Mouse (Mus musculus) thymus, adult 2 months (tissue): ENCODE measurements at regions not wholly inside any gene's neighbourhood (a gene's known extent, or its start where the extent isn't known, plus 50 kb on each side); places are given as distances from the start of the nearest gene placed in this dataset.

Source experiments
- DNase-seq: peaks from one replicate; pipeline ENCODE4 v3.0.0; 2021
- H3K27ac ChIP-seq: fragments of 200-500 bp; 2 replicates; pipeline ENCODE4 v1.5.1; 2012; ENCODE audit warnings: low read length, control low read depth; ENCODE audit not compliant: control insufficient read depth, insufficient read depth
- H3K27me3 ChIP-seq: fragments of 200-500 bp; 2 replicates; pipeline ENCODE4 v1.6.1; 2012; ENCODE audit warnings: mild to moderate bottlenecking, low read length, moderate library complexity, mixed read lengths; ENCODE audit not compliant: control insufficient read depth, insufficient read depth
- H3K36me3 ChIP-seq: fragments of 200-500 bp; 2 replicates; pipeline ENCODE4 v1.6.1; 2012; ENCODE audit warnings: mild to moderate bottlenecking, low read length, moderate library complexity; ENCODE audit not compliant: control insufficient read depth, insufficient read depth
- H3K4me1 ChIP-seq: fragments of 200-500 bp; replicated peaks from 2 replicates; pipeline ENCODE4 v1.6.1; 2012; ENCODE audit warnings: low read length; ENCODE audit not compliant: control insufficient read depth, insufficient read depth
- H3K4me3 ChIP-seq: fragments of 200-500 bp; 2 replicates; pipeline ENCODE4 v1.5.1; 2012; ENCODE audit warnings: mild to moderate bottlenecking, low read length, control low read depth, moderate library complexity; ENCODE audit not compliant: control insufficient read depth, insufficient read depth
- CTCF ChIP-seq: fragments of 200-500 bp; IDR thresholded peaks from 2 replicates; pipeline ENCODE4 v1.5.1; 2012; ENCODE audit warnings: mild to moderate bottlenecking, control low read depth, low read length, moderate library complexity, borderline replicate concordance; ENCODE audit not compliant: control insufficient read depth, poor library complexity, insufficient read depth; ENCODE audit errors: extremely low read depth
- POLR2A ChIP-seq: fragments of 200-500 bp; IDR thresholded peaks from 2 replicates; pipeline ENCODE4 v1.6.1; 2012; ENCODE audit warnings: mild to moderate bottlenecking, low read length, control low read depth, moderate library complexity; ENCODE audit not compliant: control insufficient read depth, poor library complexity, insufficient read depth; ENCODE audit errors: extremely low read depth
- WGBS: fragments of 180-500 bp; shearing (Covaris S2); methylation state at CpG from one replicate; pipeline ENCODE4 v1.1.7; 2018; 5-methylcytosine and 5-hydroxymethylcytosine counted together

GRCm38 (mm10) chr5:75459758-75460354, 114.9 kb upstream of the Kit start:
- Histone ChIP-seq H3K36me3 (no peaks in the 10 kb centered on the region), H3K27me3 (no peaks in the 10 kb centered on the region), H3K27ac (no peak overlapping the region), H3K4me1 (no peaks in the 10 kb centered on the region), H3K4me3 (no peak overlapping the region)
- no peak for DNase-seq
- 86% methylated on average over 3 of the region's 3 CpGs for WGBS
- no peak for TF ChIP-seq POLR2A
- TF ChIP-seq CTCF: no peak

- no peaks in the 10 kb centered on the region for H3K27me3 ChIP-seq
- H3K4me1 ChIP-seq: no peaks in the 10 kb centered on the region
- no peaks in the 10 kb centered on the region for H3K36me3 ChIP-seq
- H3K4me3 ChIP-seq: no peak overlapping the region
- no peak for DNase-seq
- H3K27ac ChIP-seq: no peak overlapping the region
- TF ChIP-seq POLR2A (no peak), CTCF (no peak)
- 91% methylated on average over 9 of the region's 9 CpGs for whole genome bisulfite sequencing
Measured at GRCm38 (mm10) chr5:75460414-75461025, 114.2 kb upstream of the Kit start.

DNA sequence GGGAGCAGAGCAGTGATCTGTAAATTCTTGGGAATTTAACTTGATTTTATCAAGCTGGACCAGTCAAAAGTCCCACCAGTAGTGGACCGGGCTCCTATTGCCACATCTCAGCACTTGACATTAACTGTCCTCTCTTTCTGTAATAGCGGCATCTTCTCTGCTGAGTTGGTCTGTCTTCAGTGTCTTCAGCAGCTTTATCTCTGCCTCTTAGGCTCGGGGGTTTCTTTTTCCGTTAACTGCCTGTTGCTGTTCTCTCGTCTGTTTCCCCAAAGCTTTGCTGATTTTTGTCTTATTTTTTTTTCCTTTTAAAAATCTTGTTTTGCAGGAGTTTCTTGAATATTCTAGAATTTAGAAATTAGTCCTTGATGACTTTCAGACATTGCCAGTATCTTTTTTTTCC, 113.3 kb upstream of the Kit start:
- TF ChIP-seq CTCF (no peak), POLR2A (no peak)
- Histone ChIP-seq H3K36me3 (no peaks in the 10 kb centered on the region), H3K27ac (no peak overlapping the region), H3K4me3 (no peak overlapping the region), H3K27me3 (no peaks in the 10 kb centered on the region), H3K4me1 (no peaks in the 10 kb centered on the region)
- 89% methylated on average over 5 of the region's 5 CpGs for WGBS
- DNase-seq: no peak

GRCm38 (mm10) chr5:75463591-75463990, 111.1 kb upstream of the Kit start:
- Histone ChIP-seq H3K36me3 (no peaks in the 10 kb centered on the region), H3K4me1 (no peaks in the 10 kb centered on the region), H3K27me3 (no peaks in the 10 kb centered on the region), H3K4me3 (no peak overlapping the region), H3K27ac (no peak overlapping the region)
- no peak for DNase-seq
- TF ChIP-seq CTCF (no peak), POLR2A (no peak)
- 93% methylated on average over 4 of the region's 4 CpGs for WGBS

- no peaks in the 10 kb centered on the region for H3K36me3 ChIP-seq
- no peak for DNase-seq
- 76% methylated on average over 7 of the region's 7 CpGs for WGBS
- TF ChIP-seq CTCF (no peak), POLR2A (no peak)
- no peak overlapping the region for H3K4me3 ChIP-seq
- no peaks in the 10 kb centered on the region for H3K4me1 ChIP-seq
- H3K27ac ChIP-seq: no peak overlapping the region
- H3K27me3 ChIP-seq: no peaks in the 10 kb centered on the region
Measured at GRCm38 (mm10) chr5:75465701-75466100, 109.0 kb upstream of the Kit start.

- H3K4me1 ChIP-seq: no peaks in the 10 kb centered on the region
- 12% methylated on average over 4 of the region's 4 CpGs for WGBS
Measured at GRCm38 (mm10) chr5:75466941-75467340, 107.8 kb upstream of the Kit start.

More at GRCm38 (mm10) chr5:75466941-75467340, 107.8 kb upstream of the Kit start:
- Histone ChIP-seq H3K36me3 (no peaks in the 10 kb centered on the region), H3K4me3 (no peak overlapping the region), H3K27me3 (no peaks in the 10 kb centered on the region), H3K27ac (no peak overlapping the region)
- DNase-seq: no peak
- TF ChIP-seq POLR2A (no peak), CTCF (no peak)
